Mouse (Mus musculus) CH12.LX (cell line): Measurements from ENCODE around the gene Lmf1. TPM values are rescaled to one million over a fixed set of nuclear protein-coding genes. Genes with fewer than 3 reads are reported as not detected.

ENCODE experiments used
- DNase-seq: peaks from one replicate; pipeline ENCODE4 v3.0.0-alpha.2; 2013; ENCODE audit errors: extremely low read depth
- H3K27ac ChIP-seq: 2 replicates; pipeline ENCODE4 v1.5.1; 2012; ENCODE audit warnings: low read depth, mild to moderate bottlenecking, control low read depth, moderate library complexity; ENCODE audit not compliant: insufficient read depth
- H3K27me3 ChIP-seq: replicated peaks from 2 replicates; pipeline ENCODE3; 2012; ENCODE audit warnings: inconsistent platforms
- H3K36me3 ChIP-seq, 2 experiments: replicated peaks in 1 of 2; 2 replicates each; pipeline versions ENCODE3 to v1.6.1; 2012; ENCODE audit warnings: inconsistent platforms in 1 of 2, low read length in 1 of 2, mild to moderate bottlenecking in 1 of 2, mixed read lengths in 1 of 2, moderate library complexity in 1 of 2; ENCODE audit not compliant: control insufficient read depth in 1 of 2, insufficient read depth in 1 of 2
- H3K4me1 ChIP-seq, 2 experiments: 2 replicates each; pipeline ENCODE4 v1.6.1; 2012; ENCODE audit warnings: inconsistent platforms in 1 of 2, moderate library complexity in 1 of 2; ENCODE audit not compliant: insufficient read depth in 2 of 2, control insufficient read depth in 1 of 2
- H3K4me2 ChIP-seq: 2 replicates; pipeline ENCODE4 v1.6.1; 2012; ENCODE audit warnings: low read depth, mild to moderate bottlenecking, control low read depth; ENCODE audit not compliant: poor library complexity, insufficient read depth, severe bottlenecking
- H3K4me3 ChIP-seq, 3 experiments: fragments of 150-350 bp in 1 of 3; sonication (generic) in 1 of 3; replicated peaks in 1 of 3; 2 replicates each; pipeline versions ENCODE3 to v1.5.1; 2011 to 2012; ENCODE audit warnings: low read depth in 2 of 3, low read length in 2 of 3, mild to moderate bottlenecking in 2 of 3, moderate library complexity in 2 of 3, control low read depth in 1 of 3, improper control_type of control experiment in 1 of 3, inconsistent platforms in 1 of 3, mixed read lengths in 1 of 3; ENCODE audit not compliant: poor library complexity in 1 of 3
- H3K79me2 ChIP-seq: replicated peaks from 2 replicates; pipeline ENCODE4 v1.6.1; 2012; ENCODE audit warnings: mild to moderate bottlenecking, moderate library complexity; ENCODE audit not compliant: control insufficient read depth, poor library complexity, insufficient read depth, severe bottlenecking; ENCODE audit errors: extremely low read depth
- H3K9ac ChIP-seq: 2 replicates; pipeline ENCODE4 v1.6.1; 2012; ENCODE audit warnings: low read depth, mild to moderate bottlenecking, control low read depth, moderate library complexity; ENCODE audit not compliant: insufficient read depth
- H3K9me3 ChIP-seq: replicated peaks from 2 replicates; pipeline ENCODE3; 2012; ENCODE audit warnings: low read length, inconsistent platforms, mixed read lengths
- CHD1 ChIP-seq: IDR thresholded peaks from 2 replicates; pipeline ENCODE4 v1.6.1; 2012; ENCODE audit warnings: low read depth, low read length, improper control_type of control experiment, inconsistent platforms
- CHD2 ChIP-seq: IDR thresholded peaks from 2 replicates; pipeline ENCODE4 v1.6.1; 2011; ENCODE audit warnings: low read length, improper control_type of control experiment
- CTCF ChIP-seq, 2 experiments: IDR thresholded peaks in 1 of 2; conservative IDR thresholded peaks in 1 of 2; 2 replicates each; pipeline ENCODE4 v1.5.1; 2011 to 2012; ENCODE audit warnings: low read depth in 2 of 2, low read length in 2 of 2, improper control_type of control experiment in 1 of 2, inconsistent platforms in 1 of 2, mild to moderate bottlenecking in 1 of 2, moderate library complexity in 1 of 2
- ELF1 ChIP-seq: IDR thresholded peaks from 2 replicates; pipeline ENCODE4 v1.6.1; 2014; ENCODE audit warnings: low read depth, mild to moderate bottlenecking, inconsistent platforms, low read length, improper control_type of control experiment
- EP300 ChIP-seq: IDR thresholded peaks from 2 replicates; pipeline ENCODE4 v1.6.1; 2011; ENCODE audit warnings: low read length, improper control_type of control experiment
- GABPA ChIP-seq: IDR thresholded peaks from 2 replicates; pipeline ENCODE4 v1.6.1; 2012; ENCODE audit warnings: low read depth, low read length, improper control_type of control experiment, inconsistent platforms; ENCODE audit not compliant: insufficient replicate concordance
- HCFC1 ChIP-seq: IDR thresholded peaks from 2 replicates; pipeline ENCODE4 v1.6.1; 2012; ENCODE audit warnings: low read depth, mild to moderate bottlenecking, inconsistent platforms, low read length, improper control_type of control experiment
- IRF4 ChIP-seq: IDR thresholded peaks from 2 replicates; pipeline ENCODE4 v1.6.1; 2014; ENCODE audit warnings: low read depth, mild to moderate bottlenecking, inconsistent platforms, low read length, improper control_type of control experiment
- JUN ChIP-seq: IDR thresholded peaks from 2 replicates; pipeline ENCODE4 v1.6.1; 2011; ENCODE audit warnings: low read depth, mild to moderate bottlenecking, low read length, improper control_type of control experiment, moderate library complexity; ENCODE audit not compliant: insufficient read depth
- MAFK ChIP-seq: IDR thresholded peaks from 2 replicates; pipeline ENCODE4 v1.6.1; 2011; ENCODE audit warnings: low read length, improper control_type of control experiment; ENCODE audit not compliant: insufficient replicate concordance
- MAX ChIP-seq: IDR thresholded peaks from 2 replicates; pipeline ENCODE4 v1.6.1; 2011; ENCODE audit warnings: low read length, improper control_type of control experiment
- MAZ ChIP-seq: IDR thresholded peaks from 2 replicates; pipeline ENCODE4 v1.6.1; 2012; ENCODE audit warnings: low read depth, mild to moderate bottlenecking, inconsistent platforms, low read length, improper control_type of control experiment, moderate library complexity
- MXI1 ChIP-seq: IDR thresholded peaks from 2 replicates; pipeline ENCODE4 v1.6.1; 2011; ENCODE audit warnings: mild to moderate bottlenecking, low read depth, low read length, improper control_type of control experiment
- NRF1 ChIP-seq: IDR thresholded peaks from 2 replicates; pipeline ENCODE4 v1.6.1; 2014; ENCODE audit warnings: low read depth, mild to moderate bottlenecking, inconsistent platforms, low read length, improper control_type of control experiment, moderate library complexity
- RAD21 ChIP-seq: IDR thresholded peaks from 2 replicates; pipeline ENCODE4 v1.6.1; 2011; ENCODE audit warnings: low read depth, mild to moderate bottlenecking, low read length, improper control_type of control experiment, moderate library complexity
- RCOR1 ChIP-seq: conservative IDR thresholded peaks from 2 replicates; pipeline ENCODE4 v1.6.1; 2012; ENCODE audit warnings: low read depth, mild to moderate bottlenecking, inconsistent platforms, low read length, improper control_type of control experiment
- SIN3A ChIP-seq: IDR thresholded peaks from 2 replicates; pipeline ENCODE4 v1.6.1; 2012; ENCODE audit warnings: low read length, improper control_type of control experiment, inconsistent platforms
- SMC3 ChIP-seq: IDR thresholded peaks from 2 replicates; pipeline ENCODE4 v1.6.1; 2011; ENCODE audit warnings: low read depth, low read length, improper control_type of control experiment
- TBP ChIP-seq: conservative IDR thresholded peaks from 2 replicates; pipeline ENCODE4 v1.6.1; 2011; ENCODE audit warnings: low read depth, low read length, improper control_type of control experiment
- TCF12 ChIP-seq: IDR thresholded peaks from 2 replicates; pipeline ENCODE4 v1.6.1; 2014; ENCODE audit warnings: low read depth, mild to moderate bottlenecking, inconsistent platforms, low read length, improper control_type of control experiment
- UBTF ChIP-seq: IDR thresholded peaks from 2 replicates; pipeline ENCODE4 v1.6.1; 2012; ENCODE audit warnings: low read depth, mild to moderate bottlenecking, inconsistent platforms, low read length, improper control_type of control experiment, moderate library complexity
- USF1 ChIP-seq: IDR thresholded peaks from 2 replicates; pipeline ENCODE4 v1.6.1; 2014; ENCODE audit warnings: low read depth, mild to moderate bottlenecking, inconsistent platforms, low read length, improper control_type of control experiment
- USF2 ChIP-seq: conservative IDR thresholded peaks from 2 replicates; pipeline ENCODE4 v1.6.1; 2011; ENCODE audit warnings: low read depth, low read length, improper control_type of control experiment
- ZC3H11A ChIP-seq: IDR thresholded peaks from 2 replicates; pipeline ENCODE4 v1.6.1; 2012; ENCODE audit warnings: low read depth, mild to moderate bottlenecking, inconsistent platforms, low read length, improper control_type of control experiment
- ZMIZ1 ChIP-seq: IDR thresholded peaks from 2 replicates; pipeline ENCODE4 v1.6.1; 2012; ENCODE audit warnings: low read depth, mild to moderate bottlenecking, inconsistent platforms, low read length, improper control_type of control experiment
- ZNF384 ChIP-seq: IDR thresholded peaks from 2 replicates; pipeline ENCODE4 v1.6.1; 2012; ENCODE audit warnings: low read depth, low read length, improper control_type of control experiment, inconsistent platforms
- dilution Hi-C: fragments of 300-500 bp; cut with MboI; formaldehyde crosslinking; loops from 2 replicates; pipeline ENCODE4 v1.14.3; 2020; ENCODE audit warnings: low sequenced_read_pairs; ENCODE audit not compliant: extremely low pct_unique_long_range_greater_than_20kb, extremely low pct_ligation_motif_present
- in situ Hi-C: fragments of 300-500 bp; cut with MboI; formaldehyde crosslinking; loops from 3 replicates; pipeline ENCODE4 v1.14.3; 2019; ENCODE audit warnings: low sequenced_read_pairs, low pct_ligation_motif_present, low pct_unique_long_range_greater_than_20kb, mixed read lengths
- polyA plus RNA-seq: library from polyadenylated mRNA; unstranded; fragments of >175 nt; gene quantifications from 2 replicates; pipeline ENCODE4 v1.2.1, GENCODE M21; 2012; ENCODE audit warnings: low read depth; ENCODE audit not compliant: insufficient read length
- total RNA-seq, 2 experiments: library from RNA; depleted of rRNA; stranded (reverse); fragments of 300-350 nt in 1 of 2; fragments of >200 nt in 1 of 2; gene quantifications; 2 replicates each; pipeline ENCODE4 v1.2.3; 2012 to 2014

Gene Lmf1
- total and polyA plus RNA-seq, 3 experiments, result 13.3 to 26.9 (median 15.2) TPM

DNA sequence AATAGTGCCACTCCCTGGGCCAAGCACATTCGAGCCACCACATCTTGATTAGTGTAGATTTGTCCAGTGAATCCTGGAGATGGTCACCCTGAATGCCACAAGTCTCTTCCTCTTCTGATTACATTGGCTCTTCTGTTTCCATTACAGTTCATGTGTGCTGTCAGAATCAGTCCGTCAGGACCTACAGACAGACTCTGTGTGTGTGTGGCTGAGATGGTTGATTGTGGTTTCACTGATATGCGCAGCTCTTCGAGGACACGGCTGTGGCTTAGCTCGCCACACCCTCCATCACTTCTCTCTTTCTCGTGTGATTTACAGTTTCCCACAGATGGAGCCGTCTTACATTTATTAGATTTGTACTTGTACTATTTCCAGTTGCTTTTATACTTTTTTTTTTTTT is 5.0 kb downstream of the Lmf1 start:
- H3K4me3 ChIP-seq, result no peak overlapping the region
- H3K9me3 ChIP-seq, result no peaks in the 10 kb centered on the region
- dilution Hi-C loops (no loop called here), in situ Hi-C loops (no loop called here)
- H3K9ac ChIP-seq, result no peak overlapping the region
- H3K36me3 ChIP-seq, result peaks cover 25 to 60% of the 10 kb centered on the region in 2 experiments
- no peak overlapping the region for H3K4me2 ChIP-seq
- TF ChIP-seq SMC3, result no peak
- TF ChIP-seq MAFK, result no peak
- no peak for TF ChIP-seq CHD2
- no peak for TF ChIP-seq CTCF (conservative IDR thresholded peaks at IDR 0.05 in 1 of 2, IDR thresholded peaks at IDR 0.05 in 1 of 2; ENCODE audit: low read depth in 2 of 2, low read length in 2 of 2)
- no peak for TF ChIP-seq NRF1
- TF ChIP-seq MXI1, result no peak
- TF ChIP-seq USF2, result no peak
- TF ChIP-seq HCFC1, result no peak
- no peak for TF ChIP-seq SIN3A
- no peak for TF ChIP-seq RCOR1
- no peak for TF ChIP-seq ZC3H11A
- TF ChIP-seq ELF1, result no peak
- TF ChIP-seq ZMIZ1, result no peak
- no peak for TF ChIP-seq UBTF
- H3K4me1 ChIP-seq, result peaks cover 7 to 11% of the 10 kb centered on the region in 2 experiments; a peak in 2 of 4 replicates
- H3K27me3 ChIP-seq, result no peaks in the 10 kb centered on the region
- no peak overlapping the region for H3K27ac ChIP-seq
- no peaks in the 10 kb centered on the region for H3K79me2 ChIP-seq
- DNase-seq, result no peak

DNA sequence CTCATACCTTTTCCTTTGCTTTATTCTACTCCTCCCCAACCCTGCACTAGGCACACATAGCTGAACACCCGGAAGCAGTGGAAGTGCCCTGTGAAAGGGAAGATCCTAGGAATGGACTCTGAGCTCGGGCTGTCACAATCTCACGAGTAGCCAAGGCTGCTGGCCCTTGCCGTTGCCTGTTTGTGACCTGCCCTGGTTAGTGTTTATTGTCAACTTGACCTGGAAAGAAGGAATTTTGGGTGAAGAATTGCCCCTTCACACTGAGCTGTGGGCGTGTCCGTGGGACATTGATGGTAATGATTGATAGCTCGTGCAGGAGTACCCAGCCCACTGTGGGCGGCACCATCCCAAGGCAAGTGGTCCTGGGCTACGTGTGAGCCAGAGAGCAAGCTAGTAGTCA is 5.8 kb downstream of the Lmf1 start:
- Histone ChIP-seq H3K4me2 (no peak overlapping the region), H3K4me1 (peaks cover 6 to 9% of the 10 kb centered on the region in 2 experiments; a peak in 2 of 4 replicates), H3K9ac (no peak overlapping the region), H3K36me3 (peaks cover 27 to 68% of the 10 kb centered on the region in 2 experiments), H3K27ac (no peak overlapping the region), H3K4me3 (no peak overlapping the region), H3K27me3 (no peaks in the 10 kb centered on the region), H3K9me3 (no peaks in the 10 kb centered on the region), H3K79me2 (no peaks in the 10 kb centered on the region)
- no peak for DNase-seq
- dilution Hi-C loops, result no loop called here
- in situ Hi-C loops, result no loop called here
- TF ChIP-seq GABPA (no peak), ZMIZ1 (no peak), TCF12 (no peak), JUN (no peak), CHD1 (no peak), USF1 (no peak), MXI1 (no peak), USF2 (no peak), ZNF384 (no peak), TBP (no peak), ELF1 (no peak), RAD21 (no peak), IRF4 (no peak), EP300 (no peak), MAX (no peak), MAZ (no peak)
